Mouse (Mus musculus) forebrain, embryonic 16.5 days (tissue): ENCODE measurements at regions not wholly inside any gene's neighbourhood (a gene's known extent, or its start where the extent isn't known, plus 50 kb on each side); places are given as distances from the start of the nearest gene placed in this dataset. TPM values are rescaled to one million over a fixed set of nuclear protein-coding genes. Genes with fewer than 3 reads are reported as not detected.
A peak's percentile ranks its signal among the peaks of the same experiment; 100 is the strongest.

ENCODE experiments used
- ATAC-seq: fragments of 200-750 bp; cut with Nextera tagmentation; 2 replicates; pipeline ENCODE4 v1.8.0; 2017; ENCODE audit warnings: mild to moderate bottlenecking, moderate library complexity
- H3K27ac ChIP-seq: fragments of 300-500 bp; sonication (generic); 2 replicates; pipeline ENCODE4 v1.5.1; 2014; ENCODE audit warnings: low read length, control low read depth
- H3K27me3 ChIP-seq: fragments of 300-500 bp; sonication (generic); replicated peaks from 2 replicates; pipeline ENCODE4 v1.6.1; 2014; ENCODE audit warnings: low read length; ENCODE audit not compliant: control insufficient read depth, insufficient read depth
- H3K36me3 ChIP-seq: fragments of 300-500 bp; sonication (generic); 2 replicates; pipeline ENCODE4 v1.6.1; 2014; ENCODE audit not compliant: control insufficient read depth, insufficient read depth
- H3K4me1 ChIP-seq: fragments of 300-500 bp; sonication (generic); replicated peaks from 2 replicates; pipeline ENCODE4 v1.6.1; 2014; ENCODE audit warnings: low read length; ENCODE audit not compliant: control insufficient read depth, insufficient read depth
- H3K4me2 ChIP-seq: fragments of 300-500 bp; sonication (generic); 2 replicates; pipeline ENCODE4 v1.6.1; 2014; ENCODE audit warnings: mild to moderate bottlenecking, low read length, control low read depth
- H3K4me3 ChIP-seq: fragments of 300-500 bp; sonication (generic); replicated peaks from 2 replicates; pipeline ENCODE4 v1.5.1; 2014; ENCODE audit warnings: mild to moderate bottlenecking, low read length, control low read depth
- H3K9ac ChIP-seq: fragments of 300-500 bp; sonication (generic); replicated peaks from 2 replicates; pipeline ENCODE4 v1.6.1; 2014; ENCODE audit warnings: low read depth, low read length, control low read depth
- H3K9me3 ChIP-seq: fragments of 300-500 bp; sonication (generic); 2 replicates; pipeline ENCODE4 v1.6.1; 2016; ENCODE audit warnings: low read length; ENCODE audit not compliant: control insufficient read depth
- WGBS: fragments of 180-500 bp; shearing (Covaris S2); extraction: QIAGEN DNeasy Blood & Tissue Kit; methylation state at CpG from one replicate; pipeline ENCODE4 v1.1.7; 2014; 5-methylcytosine and 5-hydroxymethylcytosine counted together
- microRNA-seq: library from miRNA; unstranded; fragments of <30 nt; microRNA quantifications from one replicate; pipeline ENCODE4, GENCODE M21; 2017

DNA sequence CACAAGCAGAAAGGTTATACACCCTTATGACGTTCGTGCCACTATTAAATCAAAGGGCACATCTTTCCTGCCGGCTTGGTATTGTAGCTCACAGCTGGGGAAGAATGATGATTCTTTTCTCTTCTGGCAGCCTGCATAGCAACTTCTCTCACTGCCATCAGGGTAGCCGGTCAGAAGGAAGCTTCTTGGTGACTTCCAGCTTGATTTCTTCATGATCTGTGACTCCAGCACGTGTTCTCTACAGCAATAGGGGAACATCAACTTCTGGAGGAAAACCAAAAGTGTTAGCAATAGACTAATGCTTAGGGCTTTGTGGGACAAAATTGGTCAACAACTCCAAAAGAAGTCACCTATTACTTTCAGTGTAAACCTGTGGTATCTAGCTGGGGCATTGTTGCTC lies 202.9 kb upstream of the Rgs18 start:
- no peak overlapping the region for H3K27ac ChIP-seq
- no peaks in the 10 kb centered on the region for H3K36me3 ChIP-seq
- no peak for ATAC-seq
- no peak overlapping the region for H3K4me2 ChIP-seq
- WGBS, result 45% methylated on average over 5 of the region's 5 CpGs
- no peaks in the 10 kb centered on the region for H3K9me3 ChIP-seq
- H3K4me1 ChIP-seq, result no peaks in the 10 kb centered on the region
- no peak overlapping the region for H3K4me3 ChIP-seq
- no peaks in the 10 kb centered on the region for H3K27me3 ChIP-seq
- H3K9ac ChIP-seq, result no peak overlapping the region

DNA sequence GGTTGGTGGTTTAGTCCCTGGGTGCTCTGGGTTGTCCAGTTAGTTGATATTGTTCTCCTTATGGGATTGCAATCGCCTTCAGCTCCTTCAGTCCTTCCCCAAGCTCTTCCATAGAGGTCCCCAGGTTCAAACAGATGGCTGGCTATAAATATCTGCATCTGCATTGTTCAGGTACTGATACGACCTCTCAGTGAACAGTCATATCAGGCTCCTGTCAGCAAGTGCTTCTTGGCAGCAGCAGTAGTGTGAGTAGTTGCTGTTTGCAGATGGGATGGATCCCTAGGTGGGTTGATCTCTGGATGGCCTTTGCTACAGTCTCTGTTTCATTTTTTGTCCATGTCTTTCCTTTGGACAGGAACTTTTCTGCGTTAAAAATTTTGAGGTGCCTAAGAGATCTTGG lies 190.5 kb upstream of the Rgs18 start:
- ATAC-seq, result no peak

DNA sequence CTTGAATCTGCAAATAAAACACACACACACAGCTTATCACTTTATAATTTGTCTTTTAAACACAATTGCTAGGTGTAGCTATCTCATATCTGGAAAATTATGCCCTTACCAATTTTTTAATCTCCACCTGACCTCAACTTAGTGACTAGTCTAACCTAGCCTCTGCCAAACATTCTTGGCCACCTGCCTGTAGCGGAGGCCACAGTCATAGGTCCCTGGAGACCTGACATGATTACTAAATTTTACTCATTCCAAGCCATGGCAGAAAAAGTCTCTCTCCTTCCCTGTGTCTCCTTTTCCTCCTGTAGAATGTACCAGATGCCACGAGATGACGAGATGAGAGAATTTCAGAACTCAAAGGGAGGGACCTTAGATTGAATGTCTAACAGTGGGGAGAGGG lies 163.8 kb upstream of the Rgs18 start:
- H3K4me3 ChIP-seq, result no peak overlapping the region
- H3K36me3 ChIP-seq, result no peaks in the 10 kb centered on the region
- 94% methylated on average over 3 of the region's 3 CpGs for WGBS
- no peak for ATAC-seq
- no peak overlapping the region for H3K9ac ChIP-seq
- H3K9me3 ChIP-seq, result no peaks in the 10 kb centered on the region
- H3K4me1 ChIP-seq, result no peaks in the 10 kb centered on the region
- H3K4me2 ChIP-seq, result no peak overlapping the region
- no peaks in the 10 kb centered on the region for H3K27me3 ChIP-seq
- no peak overlapping the region for H3K27ac ChIP-seq

More for the DNA sequence above, 190.5 kb upstream of the Rgs18 start:
- Histone ChIP-seq H3K9me3 (no peaks in the 10 kb centered on the region), H3K4me3 (no peak overlapping the region), H3K27ac (no peak overlapping the region), H3K9ac (no peak overlapping the region), H3K4me2 (no peak overlapping the region), H3K36me3 (no peaks in the 10 kb centered on the region), H3K27me3 (no peaks in the 10 kb centered on the region), H3K4me1 (no peaks in the 10 kb centered on the region)
- WGBS, result 75% methylated on average over 3 of the region's 3 CpGs

DNA sequence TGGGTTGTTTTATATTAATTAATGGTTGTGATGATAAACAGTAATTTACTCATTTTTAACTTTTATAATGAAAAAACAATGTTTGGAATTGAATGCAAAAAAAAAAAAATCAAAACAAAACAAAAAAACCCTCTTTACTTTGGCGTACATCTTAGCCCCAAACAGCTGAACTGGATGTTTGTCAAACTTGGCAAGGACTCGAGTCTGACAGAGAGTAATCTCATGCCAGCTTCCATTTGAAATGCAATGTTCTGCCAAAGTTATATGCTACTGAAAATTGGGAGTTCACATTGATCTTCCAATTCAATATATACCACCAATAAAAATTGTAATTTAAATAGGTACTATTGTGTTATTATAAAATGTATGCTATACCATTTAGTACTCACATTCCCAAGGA lies 150.9 kb upstream of the Rgs18 start:
- no peak for ATAC-seq
- H3K4me3 ChIP-seq, result no peak overlapping the region
- no peak overlapping the region for H3K27ac ChIP-seq
- H3K36me3 ChIP-seq, result no peaks in the 10 kb centered on the region
- H3K9me3 ChIP-seq, result no peaks in the 10 kb centered on the region
- no peak overlapping the region for H3K4me2 ChIP-seq
- no peaks in the 10 kb centered on the region for H3K4me1 ChIP-seq
- H3K9ac ChIP-seq, result no peak overlapping the region
- 55% methylated on average over 2 of the region's 2 CpGs for WGBS
- H3K27me3 ChIP-seq, result no peaks in the 10 kb centered on the region

DNA sequence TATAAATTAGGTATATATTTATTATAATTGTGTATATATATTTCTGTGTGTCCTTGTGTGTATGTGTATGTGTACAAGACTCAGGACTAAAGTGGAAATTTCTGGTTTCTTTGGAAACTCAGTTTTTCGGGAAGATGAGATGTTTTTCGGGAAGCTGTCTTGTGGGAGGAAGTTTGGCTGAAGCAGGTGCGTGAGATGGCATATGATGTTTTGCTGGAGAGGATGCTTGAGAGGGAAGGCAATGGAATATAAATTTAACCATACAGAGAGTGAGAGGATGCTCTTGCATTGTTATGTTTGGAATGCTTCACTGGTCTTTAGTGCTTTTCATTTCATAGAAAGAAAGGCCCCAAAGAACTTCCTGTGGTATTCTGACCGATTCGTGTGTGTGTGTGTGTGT lies 141.3 kb upstream of the Rgs18 start:
- no peak overlapping the region for H3K4me2 ChIP-seq
- no peak for ATAC-seq
- no peak overlapping the region for H3K4me3 ChIP-seq
- no peak overlapping the region for H3K27ac ChIP-seq
- H3K27me3 ChIP-seq, result no peaks in the 10 kb centered on the region
- no peak overlapping the region for H3K9ac ChIP-seq
- WGBS, result 89% methylated on average over 5 of the region's 5 CpGs
- H3K36me3 ChIP-seq, result no peaks in the 10 kb centered on the region
- H3K9me3 ChIP-seq, result no peaks in the 10 kb centered on the region
- H3K4me1 ChIP-seq, result no peaks in the 10 kb centered on the region

DNA sequence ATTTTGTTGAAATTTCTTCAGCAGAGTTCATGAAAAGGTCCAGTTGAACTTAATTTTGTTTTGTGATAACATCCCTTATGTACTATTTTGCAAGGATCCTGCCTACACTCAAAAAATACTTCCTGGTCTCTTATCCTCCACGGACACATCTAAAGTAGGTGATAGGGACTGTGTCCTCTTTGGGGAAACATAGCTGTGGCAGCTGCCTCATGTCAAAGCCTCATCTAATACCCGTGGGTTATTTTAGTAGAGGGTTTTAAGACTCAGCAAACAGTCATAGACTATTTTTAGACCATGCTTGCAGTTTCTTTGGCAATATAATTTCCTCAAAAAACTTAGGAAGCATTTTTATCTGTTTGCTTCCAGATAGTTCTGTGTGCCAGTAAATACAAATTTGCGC lies 127.8 kb upstream of the Rgs18 start:
- Histone ChIP-seq H3K4me1 (no peaks in the 10 kb centered on the region), H3K27ac (no peak overlapping the region), H3K36me3 (no peaks in the 10 kb centered on the region), H3K9ac (no peak overlapping the region), H3K9me3 (no peaks in the 10 kb centered on the region), H3K4me2 (no peak overlapping the region), H3K27me3 (no peaks in the 10 kb centered on the region), H3K4me3 (no peak overlapping the region)
- no peak for ATAC-seq
- 74% methylated on average over 3 of the region's 3 CpGs for WGBS

DNA sequence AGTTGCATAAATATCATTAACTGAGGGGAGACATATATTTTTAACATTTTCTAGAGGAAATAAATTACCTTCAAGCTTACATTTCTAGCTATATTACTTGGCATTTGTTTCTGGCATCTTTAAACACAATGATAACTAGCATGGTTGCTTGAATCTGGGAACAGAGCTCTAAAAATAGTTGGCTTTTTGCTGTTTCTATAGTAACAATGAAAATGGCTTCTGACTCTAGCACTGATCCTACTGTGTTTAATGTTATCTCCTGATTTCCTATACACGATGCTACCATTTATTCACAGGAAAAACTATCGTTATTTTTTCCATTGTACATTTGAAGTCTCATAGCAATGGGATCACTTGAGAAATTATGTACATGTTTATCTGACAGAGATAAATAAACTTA lies 108.4 kb upstream of the Rgs18 start:
- 81% methylated on average over 2 of the region's 2 CpGs for WGBS
- Histone ChIP-seq H3K4me3 (no peak overlapping the region), H3K9me3 (no peaks in the 10 kb centered on the region), H3K4me2 (no peak overlapping the region), H3K4me1 (no peaks in the 10 kb centered on the region), H3K9ac (no peak overlapping the region), H3K36me3 (no peaks in the 10 kb centered on the region), H3K27ac (no peak overlapping the region), H3K27me3 (no peaks in the 10 kb centered on the region)
- peak; percentile 76 for ATAC-seq

DNA sequence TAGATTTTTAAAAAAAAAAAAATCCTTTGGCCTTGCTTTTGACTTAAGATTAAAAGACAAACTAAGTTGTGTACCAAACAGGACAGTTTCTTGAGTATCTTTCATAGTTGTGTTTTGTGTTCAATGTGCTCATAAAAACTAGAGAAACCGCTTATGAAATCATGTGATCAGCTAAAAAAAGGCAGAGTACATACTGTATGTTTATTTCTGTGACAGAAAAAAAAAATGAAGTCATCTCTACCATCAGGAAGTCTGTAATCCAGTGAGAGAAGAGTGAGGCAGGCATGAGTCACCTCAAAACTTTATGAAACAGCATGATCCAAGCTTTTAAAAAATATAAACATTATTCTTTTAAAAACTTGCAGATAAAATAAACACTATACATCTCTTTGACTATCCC lies 86.9 kb upstream of the Rgs18 start:
- ATAC-seq, result no peak
- H3K9ac ChIP-seq, result no peak overlapping the region
- no peak overlapping the region for H3K4me3 ChIP-seq
- no peaks in the 10 kb centered on the region for H3K27me3 ChIP-seq
- 87% methylated on average over 1 of the region's 1 CpGs for WGBS
- H3K4me1 ChIP-seq, result no peaks in the 10 kb centered on the region
- H3K36me3 ChIP-seq, result no peaks in the 10 kb centered on the region
- H3K4me2 ChIP-seq, result no peak overlapping the region
- H3K27ac ChIP-seq, result no peak overlapping the region
- no peaks in the 10 kb centered on the region for H3K9me3 ChIP-seq

Small RNAs in the stretch of these regions (microRNA-seq; reads per million reads assigned to microRNA genes)
- gene Gm25708, result not detected
